Mouse (Mus musculus) spleen, adult 2 months (tissue): ENCODE data around the gene Mcpt2. TPM values are rescaled to one million over a fixed set of nuclear protein-coding genes. Genes with fewer than 3 reads are reported as not detected.
"Not testable (repeated sequence)": the region's sequence is repeated elsewhere in the genome, so short reads cannot be mapped to it uniquely, and the experiment has no call there.

Experiments
- DNase-seq, 2 experiments: peaks; one replicate each; pipeline versions ENCODE4 v3.0.0 to v3.0.0-alpha.2; 2012 to 2021; ENCODE audit warnings: low spot score in 2 of 2, low read depth in 1 of 2
- H3K27ac ChIP-seq: fragments of 200-500 bp; 2 replicates; pipeline ENCODE4 v1.5.1; 2012; ENCODE audit warnings: low read length, inconsistent platforms; ENCODE audit not compliant: insufficient read depth
- H3K27me3 ChIP-seq: fragments of 200-500 bp; 2 replicates; pipeline ENCODE4 v1.6.1; 2012; ENCODE audit warnings: mild to moderate bottlenecking, moderate library complexity, low read length, inconsistent platforms; ENCODE audit not compliant: control insufficient read depth, insufficient read depth
- H3K36me3 ChIP-seq: fragments of 200-500 bp; 2 replicates; pipeline ENCODE4 v1.6.1; 2012; ENCODE audit warnings: mild to moderate bottlenecking, low read length, inconsistent platforms; ENCODE audit not compliant: control insufficient read depth, insufficient read depth
- H3K4me1 ChIP-seq: fragments of 200-500 bp; 2 replicates; pipeline ENCODE4 v1.6.1; 2011; ENCODE audit warnings: inconsistent platforms; ENCODE audit not compliant: control insufficient read depth, insufficient read depth, insufficient read length
- H3K4me3 ChIP-seq: fragments of 200-500 bp; 2 replicates; pipeline ENCODE4 v1.5.1; 2011; ENCODE audit warnings: mild to moderate bottlenecking, inconsistent platforms; ENCODE audit not compliant: insufficient read depth, insufficient read length; ENCODE audit errors: extremely low read depth
- CTCF ChIP-seq: fragments of 200-500 bp; IDR thresholded peaks from 2 replicates; pipeline ENCODE4 v1.5.1; 2011; ENCODE audit warnings: mild to moderate bottlenecking, inconsistent platforms; ENCODE audit not compliant: insufficient read depth, insufficient read length, insufficient replicate concordance; ENCODE audit errors: extremely low read depth
- POLR2A ChIP-seq: fragments of 200-500 bp; IDR thresholded peaks from 2 replicates; pipeline ENCODE4 v1.6.1; 2011; ENCODE audit warnings: low read depth, low read length, inconsistent platforms
- WGBS: fragments of 180-500 bp; shearing (Covaris S2); methylation state at CpG from one replicate; pipeline ENCODE4 v1.1.7; 2018; 5-methylcytosine and 5-hydroxymethylcytosine counted together
- polyA plus RNA-seq: library from polyadenylated mRNA; depleted of rRNA; stranded (reverse); fragments of >200 nt; gene quantifications from 2 replicates; pipeline ENCODE4 v1.2.3, GENCODE M21; 2012; rRNA removed

Gene Mcpt2
- 0.12 TPM in 1 of 2 replicates, not detected in the other for polyA plus RNA-seq

- not testable (repeated sequence) for DNase-seq, H3K27ac ChIP-seq, H3K27me3 ChIP-seq, H3K4me3 ChIP-seq, H3K4me1 ChIP-seq, H3K36me3 ChIP-seq
- 68% methylated on average over 1 of the region's 1 CpGs for WGBS
Observed at GRCm38 (mm10) chr14:56041792-56042191, at the start of gene Mcpt2. Gene Mcpt2 (plus strand): TSS chr14:56042041.

- H3K4me3 ChIP-seq, result no peak overlapping the region
- TF ChIP-seq POLR2A, result no peak
- TF ChIP-seq CTCF, result no peak
- DNase-seq, result no peak
- no peaks in the 10 kb centered on the region for H3K4me1 ChIP-seq
- no peaks in the 10 kb centered on the region for H3K27me3 ChIP-seq
- H3K36me3 ChIP-seq, result no peaks in the 10 kb centered on the region
- WGBS, result 78% methylated on average over 3 of the region's 3 CpGs
- no peak overlapping the region for H3K27ac ChIP-seq
Observed at GRCm38 (mm10) chr14:56013147-56013546, 28.7 kb upstream of the Mcpt2 start.

- no peaks in the 10 kb centered on the region for H3K4me1 ChIP-seq
- H3K27me3 ChIP-seq, result no peaks in the 10 kb centered on the region
- no peak for TF ChIP-seq CTCF
- TF ChIP-seq POLR2A, result no peak
- H3K27ac ChIP-seq, result no peak overlapping the region
- no peak for DNase-seq
- 65% methylated on average over 2 of the region's 2 CpGs for WGBS
- H3K36me3 ChIP-seq, result no peaks in the 10 kb centered on the region
- H3K4me3 ChIP-seq, result no peak overlapping the region
Observed at GRCm38 (mm10) chr14:56013924-56014323, 27.9 kb upstream of the Mcpt2 start.

- not testable (repeated sequence) for H3K4me3 ChIP-seq, H3K36me3 ChIP-seq, H3K27ac ChIP-seq, DNase-seq, H3K27me3 ChIP-seq, H3K4me1 ChIP-seq
- WGBS, result 78% methylated on average over 3 of the region's 3 CpGs
Observed at GRCm38 (mm10) chr14:56017671-56018070, 24.2 kb upstream of the Mcpt2 start, which contains the start of gene Mcpt1. Gene Mcpt1 (plus strand): TSS chr14:56017971.

GRCm38 (mm10) chr14:56019446-56019845 is 22.4 kb upstream of the Mcpt2 start:
- Histone ChIP-seq H3K27me3 (no peaks in the 10 kb centered on the region), H3K4me1 (no peaks in the 10 kb centered on the region), H3K36me3 (no peaks in the 10 kb centered on the region), H3K4me3 (no peak overlapping the region), H3K27ac (no peak overlapping the region)
- TF ChIP-seq CTCF, result no peak
- no peak for TF ChIP-seq POLR2A
- WGBS, result 50% methylated on average over 1 of the region's 1 CpGs
- DNase-seq, result no peak

- H3K4me1 ChIP-seq, H3K27me3 ChIP-seq, DNase-seq, H3K27ac ChIP-seq, H3K36me3 ChIP-seq, H3K4me3 ChIP-seq: not testable (repeated sequence)
- 79% methylated on average over 4 of the region's 4 CpGs for WGBS
Observed at GRCm38 (mm10) chr14:56021305-56021704, 20.5 kb upstream of the Mcpt2 start.

GRCm38 (mm10) chr14:56030395-56030794 is 11.4 kb upstream of the Mcpt2 start, which contains the start of gene Mcpt9:
Gene Mcpt9 (minus strand): TSS chr14:56030495.
- H3K4me3 ChIP-seq, result not testable (repeated sequence)

GRCm38 (mm10) chr14:56034433-56034832 is 7.4 kb upstream of the Mcpt2 start:
- H3K27me3 ChIP-seq, result no peaks in the 10 kb centered on the region
- no peaks in the 10 kb centered on the region for H3K36me3 ChIP-seq
- H3K4me1 ChIP-seq, result no peaks in the 10 kb centered on the region
- TF ChIP-seq POLR2A, result no peak
- H3K4me3 ChIP-seq, result no peak overlapping the region
- no peak for DNase-seq
- WGBS, result 19% methylated on average over 2 of the region's 2 CpGs
- H3K27ac ChIP-seq, result no peak overlapping the region

More at GRCm38 (mm10) chr14:56030395-56030794, 11.4 kb upstream of the Mcpt2 start, which contains the start of gene Mcpt9:
- not testable (repeated sequence) for H3K4me1 ChIP-seq, H3K27ac ChIP-seq, H3K27me3 ChIP-seq, DNase-seq, H3K36me3 ChIP-seq
- WGBS, result 78% methylated on average over 3 of the region's 3 CpGs
